Mouse (Mus musculus) kidney, adult 2 months (tissue): ENCODE results near the gene Zfp13.

Experiments
- CTCF ChIP-seq: fragments of 200-500 bp; conservative IDR thresholded peaks from 2 replicates; pipeline ENCODE4 v1.5.1; 2011; ENCODE audit warnings: low read depth, mild to moderate bottlenecking, control low read depth, low read length, moderate library complexity, mixed read lengths; ENCODE audit not compliant: insufficient read depth, insufficient read length
- POLR2A ChIP-seq: fragments of 200-500 bp; IDR thresholded peaks from one replicate; pipeline ENCODE4 v1.6.1; 2011; ENCODE audit warnings: low read depth, low read length, control low read depth

GRCm38 (mm10) chr17:23566787-23567186, 32.5 kb downstream of the Zfp13 start:
- TF ChIP-seq POLR2A (no peak), CTCF (peak; percentile 48)
